Mouse (Mus musculus) CH12.LX (cell line): ENCODE results near the gene Fer. TPM values are rescaled to one million over a fixed set of nuclear protein-coding genes. Genes with fewer than 3 reads are reported as not detected.

Source experiments
- DNase-seq: peaks from one replicate; pipeline ENCODE4 v3.0.0-alpha.2; 2013; ENCODE audit errors: extremely low read depth
- H3K27ac ChIP-seq: 2 replicates; pipeline ENCODE4 v1.5.1; 2012; ENCODE audit warnings: low read depth, mild to moderate bottlenecking, control low read depth, moderate library complexity; ENCODE audit not compliant: insufficient read depth
- H3K27me3 ChIP-seq: replicated peaks from 2 replicates; pipeline ENCODE3; 2012; ENCODE audit warnings: inconsistent platforms
- H3K36me3 ChIP-seq, 2 experiments: replicated peaks in 1 of 2; 2 replicates each; pipeline versions ENCODE3 to v1.6.1; 2012; ENCODE audit warnings: inconsistent platforms in 1 of 2, low read length in 1 of 2, mild to moderate bottlenecking in 1 of 2, mixed read lengths in 1 of 2, moderate library complexity in 1 of 2; ENCODE audit not compliant: control insufficient read depth in 1 of 2, insufficient read depth in 1 of 2
- H3K4me1 ChIP-seq, 2 experiments: 2 replicates each; pipeline ENCODE4 v1.6.1; 2012; ENCODE audit warnings: inconsistent platforms in 1 of 2, moderate library complexity in 1 of 2; ENCODE audit not compliant: insufficient read depth in 2 of 2, control insufficient read depth in 1 of 2
- H3K4me2 ChIP-seq: 2 replicates; pipeline ENCODE4 v1.6.1; 2012; ENCODE audit warnings: low read depth, mild to moderate bottlenecking, control low read depth; ENCODE audit not compliant: poor library complexity, insufficient read depth, severe bottlenecking
- H3K4me3 ChIP-seq, 3 experiments: fragments of 150-350 bp in 1 of 3; sonication (generic) in 1 of 3; replicated peaks in 1 of 3; 2 replicates each; pipeline versions ENCODE3 to v1.5.1; 2011 to 2012; ENCODE audit warnings: low read depth in 2 of 3, low read length in 2 of 3, mild to moderate bottlenecking in 2 of 3, moderate library complexity in 2 of 3, control low read depth in 1 of 3, improper control_type of control experiment in 1 of 3, inconsistent platforms in 1 of 3, mixed read lengths in 1 of 3; ENCODE audit not compliant: poor library complexity in 1 of 3
- H3K79me2 ChIP-seq: replicated peaks from 2 replicates; pipeline ENCODE4 v1.6.1; 2012; ENCODE audit warnings: mild to moderate bottlenecking, moderate library complexity; ENCODE audit not compliant: control insufficient read depth, poor library complexity, insufficient read depth, severe bottlenecking; ENCODE audit errors: extremely low read depth
- H3K9ac ChIP-seq: 2 replicates; pipeline ENCODE4 v1.6.1; 2012; ENCODE audit warnings: low read depth, mild to moderate bottlenecking, control low read depth, moderate library complexity; ENCODE audit not compliant: insufficient read depth
- H3K9me3 ChIP-seq: replicated peaks from 2 replicates; pipeline ENCODE3; 2012; ENCODE audit warnings: low read length, inconsistent platforms, mixed read lengths
- CTCF ChIP-seq, 2 experiments: IDR thresholded peaks in 1 of 2; conservative IDR thresholded peaks in 1 of 2; 2 replicates each; pipeline ENCODE4 v1.5.1; 2011 to 2012; ENCODE audit warnings: low read depth in 2 of 2, low read length in 2 of 2, improper control_type of control experiment in 1 of 2, inconsistent platforms in 1 of 2, mild to moderate bottlenecking in 1 of 2, moderate library complexity in 1 of 2
- E2F4 ChIP-seq: IDR thresholded peaks from 2 replicates; pipeline ENCODE4 v1.6.1; 2011; ENCODE audit warnings: low read depth, low read length, improper control_type of control experiment; ENCODE audit not compliant: insufficient replicate concordance
- EP300 ChIP-seq: IDR thresholded peaks from 2 replicates; pipeline ENCODE4 v1.6.1; 2011; ENCODE audit warnings: low read length, improper control_type of control experiment
- ETS1 ChIP-seq: conservative IDR thresholded peaks from 2 replicates; pipeline ENCODE4 v1.6.1; 2012; ENCODE audit warnings: low read depth, mild to moderate bottlenecking, inconsistent platforms, low read length, improper control_type of control experiment, moderate library complexity
- GABPA ChIP-seq: IDR thresholded peaks from 2 replicates; pipeline ENCODE4 v1.6.1; 2012; ENCODE audit warnings: low read depth, low read length, improper control_type of control experiment, inconsistent platforms; ENCODE audit not compliant: insufficient replicate concordance
- HCFC1 ChIP-seq: IDR thresholded peaks from 2 replicates; pipeline ENCODE4 v1.6.1; 2012; ENCODE audit warnings: low read depth, mild to moderate bottlenecking, inconsistent platforms, low read length, improper control_type of control experiment
- JUN ChIP-seq: IDR thresholded peaks from 2 replicates; pipeline ENCODE4 v1.6.1; 2011; ENCODE audit warnings: low read depth, mild to moderate bottlenecking, low read length, improper control_type of control experiment, moderate library complexity; ENCODE audit not compliant: insufficient read depth
- KAT2A ChIP-seq: IDR thresholded peaks from 2 replicates; pipeline ENCODE4 v1.6.1; 2012; ENCODE audit warnings: low read length, improper control_type of control experiment, inconsistent platforms; ENCODE audit not compliant: insufficient replicate concordance
- MAFK ChIP-seq: IDR thresholded peaks from 2 replicates; pipeline ENCODE4 v1.6.1; 2011; ENCODE audit warnings: low read length, improper control_type of control experiment; ENCODE audit not compliant: insufficient replicate concordance
- MAZ ChIP-seq: IDR thresholded peaks from 2 replicates; pipeline ENCODE4 v1.6.1; 2012; ENCODE audit warnings: low read depth, mild to moderate bottlenecking, inconsistent platforms, low read length, improper control_type of control experiment, moderate library complexity
- MEF2A ChIP-seq: IDR thresholded peaks from 2 replicates; pipeline ENCODE4 v1.6.1; 2014; ENCODE audit warnings: low read depth, mild to moderate bottlenecking, inconsistent platforms, low read length, improper control_type of control experiment, borderline replicate concordance
- PAX5 ChIP-seq: IDR thresholded peaks from 2 replicates; pipeline ENCODE4 v1.6.1; 2012; ENCODE audit warnings: low read length, inconsistent platforms, mixed read lengths
- POLR2AphosphoS2 ChIP-seq: IDR thresholded peaks from 2 replicates; pipeline ENCODE4 v1.6.1; 2011; ENCODE audit warnings: low read depth, low read length, improper control_type of control experiment
- RCOR1 ChIP-seq: conservative IDR thresholded peaks from 2 replicates; pipeline ENCODE4 v1.6.1; 2012; ENCODE audit warnings: low read depth, mild to moderate bottlenecking, inconsistent platforms, low read length, improper control_type of control experiment
- SMC3 ChIP-seq: IDR thresholded peaks from 2 replicates; pipeline ENCODE4 v1.6.1; 2011; ENCODE audit warnings: low read depth, low read length, improper control_type of control experiment
- TBP ChIP-seq: conservative IDR thresholded peaks from 2 replicates; pipeline ENCODE4 v1.6.1; 2011; ENCODE audit warnings: low read depth, low read length, improper control_type of control experiment
- UBTF ChIP-seq: IDR thresholded peaks from 2 replicates; pipeline ENCODE4 v1.6.1; 2012; ENCODE audit warnings: low read depth, mild to moderate bottlenecking, inconsistent platforms, low read length, improper control_type of control experiment, moderate library complexity
- ZC3H11A ChIP-seq: IDR thresholded peaks from 2 replicates; pipeline ENCODE4 v1.6.1; 2012; ENCODE audit warnings: low read depth, mild to moderate bottlenecking, inconsistent platforms, low read length, improper control_type of control experiment
- ZKSCAN1 ChIP-seq: IDR thresholded peaks from 2 replicates; pipeline ENCODE4 v1.6.1; 2012; ENCODE audit warnings: low read depth, inconsistent platforms, low read length, improper control_type of control experiment, borderline replicate concordance
- ZNF384 ChIP-seq: IDR thresholded peaks from 2 replicates; pipeline ENCODE4 v1.6.1; 2012; ENCODE audit warnings: low read depth, low read length, improper control_type of control experiment, inconsistent platforms
- dilution Hi-C: fragments of 300-500 bp; cut with MboI; formaldehyde crosslinking; loops from 2 replicates; pipeline ENCODE4 v1.14.3; 2020; ENCODE audit warnings: low sequenced_read_pairs; ENCODE audit not compliant: extremely low pct_unique_long_range_greater_than_20kb, extremely low pct_ligation_motif_present
- in situ Hi-C: fragments of 300-500 bp; cut with MboI; formaldehyde crosslinking; loops from 3 replicates; pipeline ENCODE4 v1.14.3; 2019; ENCODE audit warnings: low sequenced_read_pairs, low pct_ligation_motif_present, low pct_unique_long_range_greater_than_20kb, mixed read lengths
- polyA plus RNA-seq: library from polyadenylated mRNA; unstranded; fragments of >175 nt; gene quantifications from 2 replicates; pipeline ENCODE4 v1.2.1, GENCODE M21; 2012; ENCODE audit warnings: low read depth; ENCODE audit not compliant: insufficient read length
- total RNA-seq, 2 experiments: library from RNA; depleted of rRNA; stranded (reverse); fragments of 300-350 nt in 1 of 2; fragments of >200 nt in 1 of 2; gene quantifications; 2 replicates each; pipeline ENCODE4 v1.2.3; 2012 to 2014

Gene Fer
- total and polyA plus RNA-seq, 3 experiments, result 4.3 to 4.9 (median 4.5) TPM

DNA sequence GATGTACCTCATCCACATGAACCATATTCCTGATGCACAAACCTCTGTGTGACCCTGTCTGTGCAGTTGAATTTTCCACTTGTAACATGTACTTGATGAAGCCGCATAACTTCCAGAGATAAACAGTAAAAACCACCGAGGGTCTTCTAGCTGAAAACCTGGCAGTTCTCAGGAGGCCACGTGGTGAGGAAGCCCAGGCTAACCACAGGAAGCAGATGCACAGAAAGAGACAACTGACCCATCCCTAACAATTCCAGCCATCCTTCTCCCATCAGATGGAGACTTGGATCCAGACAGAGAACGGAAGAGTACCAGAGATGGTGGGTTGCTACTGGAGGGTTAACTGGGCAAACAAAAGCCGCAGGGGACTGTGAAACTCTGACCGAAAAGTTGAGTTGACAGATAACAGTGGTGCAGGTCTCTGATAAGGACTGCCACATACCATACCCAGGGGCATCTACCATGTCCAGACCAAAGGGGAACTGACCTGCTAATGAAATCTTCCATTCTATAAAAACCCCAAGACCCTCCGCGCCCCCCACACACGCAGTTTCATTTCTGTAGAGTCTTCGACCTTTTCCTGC lies 44.3 kb upstream of the Fer start:
- Histone ChIP-seq H3K9me3 (no peaks in the 10 kb centered on the region), H3K9ac (no peak overlapping the region), H3K36me3 (no peaks in the 10 kb centered on the region), H3K27ac (no peak overlapping the region), H3K4me1 (no peaks in the 10 kb centered on the region; a peak in 1 of 4 replicates), H3K27me3 (peaks cover 1% of the 10 kb centered on the region), H3K4me3 (no peak overlapping the region), H3K4me2 (no peak overlapping the region), H3K79me2 (no peaks in the 10 kb centered on the region)
- TF ChIP-seq ZKSCAN1, result no peak
- no peak for TF ChIP-seq ZC3H11A
- TF ChIP-seq TBP, result no peak
- TF ChIP-seq HCFC1, result no peak
- TF ChIP-seq KAT2A, result no peak
- no peak for TF ChIP-seq JUN
- TF ChIP-seq CTCF (conservative IDR thresholded peaks at IDR 0.05 in 1 of 2, IDR thresholded peaks at IDR 0.05 in 1 of 2; ENCODE audit: low read depth in 2 of 2, low read length in 2 of 2), result no peak
- no peak for TF ChIP-seq ETS1
- TF ChIP-seq MEF2A, result no peak
- TF ChIP-seq EP300, result no peak
- no peak for TF ChIP-seq ZNF384
- TF ChIP-seq RCOR1, result no peak
- TF ChIP-seq E2F4, result no peak
- TF ChIP-seq GABPA, result no peak
- TF ChIP-seq SMC3, result no peak
- TF ChIP-seq POLR2AphosphoS2, result no peak
- TF ChIP-seq UBTF, result no peak
- in situ Hi-C loops (no loop called here), dilution Hi-C loops (no loop called here)
- no peak for DNase-seq

- Histone ChIP-seq H3K4me2 (no peak overlapping the region), H3K79me2 (no peaks in the 10 kb centered on the region), H3K9me3 (no peaks in the 10 kb centered on the region), H3K4me3 (no peak overlapping the region), H3K27ac (no peak overlapping the region), H3K27me3 (peaks cover 2% of the 10 kb centered on the region), H3K9ac (no peak overlapping the region), H3K4me1 (no peaks in the 10 kb centered on the region), H3K36me3 (no peaks in the 10 kb centered on the region)
- no peak for DNase-seq
- dilution Hi-C loops (no loop called here), in situ Hi-C loops (no loop called here)
- TF ChIP-seq ZKSCAN1, result no peak
- TF ChIP-seq MAFK, result no peak
- no peak for TF ChIP-seq TBP
- no peak for TF ChIP-seq MAZ
- no peak for TF ChIP-seq EP300
- TF ChIP-seq RCOR1, result no peak
- no peak for TF ChIP-seq PAX5
Observed at GRCm38 (mm10) chr17:63824141-63824540, 38.7 kb upstream of the Fer start.
